Mouse (Mus musculus): ENCODE measurements around the gene Ccr1l1.
A peak's percentile ranks its signal among the peaks of the same experiment; 100 is the strongest.

Ccr1l1 gene

DNA sequence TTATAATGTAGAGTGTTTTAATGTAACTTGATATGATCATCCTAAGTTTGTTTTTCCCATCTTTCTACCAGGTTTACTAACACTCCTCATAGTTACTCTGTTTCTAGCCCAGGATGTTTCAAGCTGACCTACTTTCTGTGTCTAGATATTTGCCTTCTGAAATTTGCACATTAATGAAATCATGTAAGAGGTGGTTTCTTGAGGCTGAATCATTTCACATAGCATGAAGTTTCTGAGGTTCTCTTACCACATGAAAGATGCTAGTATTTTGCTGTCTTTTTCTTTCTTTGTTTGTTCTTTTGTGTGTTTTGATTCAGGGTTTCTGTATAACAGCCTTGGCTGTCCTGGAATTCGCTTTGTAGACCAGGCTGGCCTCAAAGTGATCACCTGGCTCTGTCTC, 18.0 kb downstream of the Ccr1l1 start:
- no peak for DNase-seq (ENCODE audit: low read depth, low spot score)

DNA sequence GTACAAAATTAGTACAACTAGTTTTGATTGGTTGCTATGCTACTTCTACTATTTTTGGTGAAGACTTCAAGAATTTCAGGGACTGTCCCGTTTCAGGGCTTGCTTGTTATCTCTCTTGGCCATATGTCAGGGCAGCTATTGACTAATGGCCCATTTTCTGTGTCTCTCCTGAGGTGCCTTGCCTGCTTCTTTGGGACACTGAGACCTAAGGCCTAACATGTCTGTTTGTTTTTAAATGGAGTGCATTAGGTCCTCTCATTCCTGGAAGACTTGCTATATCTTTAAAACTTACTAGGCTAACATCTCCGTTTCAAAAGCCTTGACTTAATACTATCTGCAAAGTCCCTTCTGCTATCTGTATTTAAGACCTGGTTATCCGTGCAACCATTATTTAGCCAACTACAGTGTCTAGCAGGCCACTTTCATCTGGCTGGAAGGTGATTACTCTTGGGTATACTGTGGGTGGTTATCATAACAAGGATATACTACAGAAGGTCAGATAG, 20.2 kb downstream of the Ccr1l1 start:
- no peak for DNase-seq (ENCODE audit: low read depth, low spot score)

DNA sequence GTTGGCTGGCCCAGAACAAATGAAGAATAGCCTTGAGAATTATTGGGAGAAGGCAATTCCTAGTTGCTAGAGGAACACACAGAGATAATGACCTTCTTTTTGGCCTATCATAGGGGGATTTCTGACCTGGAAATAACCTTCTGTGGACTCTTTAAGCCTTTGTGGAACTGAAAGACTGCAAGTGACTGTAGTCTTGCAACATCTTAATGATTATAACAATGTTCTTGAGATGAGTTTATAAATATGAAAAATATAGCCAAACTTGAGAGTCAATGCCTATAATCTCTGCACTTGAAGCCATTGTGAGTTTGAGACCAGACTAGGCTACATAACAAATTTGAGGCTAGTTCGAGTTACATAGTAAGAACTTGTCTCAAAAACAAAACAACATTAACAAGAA, 21.3 kb downstream of the Ccr1l1 start:
- DNase-seq (ENCODE audit: low read depth, low spot score), result no peak

- DNase-seq (ENCODE audit: low read depth, low spot score), result peak; percentile 28
Observed at GRCm38 (mm10) chr9:123953551-123953950, 24.7 kb downstream of the Ccr1l1 start.

- DNase-seq (ENCODE audit: low read depth, low spot score), result no peak
Observed at GRCm38 (mm10) chr9:123951176-123951575, 27.0 kb downstream of the Ccr1l1 start.

GRCm38 (mm10) chr9:123949432-123949831, 28.8 kb downstream of the Ccr1l1 start:
- peak; percentile 13 for DNase-seq (ENCODE audit: low read depth, low spot score)

GRCm38 (mm10) chr9:123947815-123948214, 30.4 kb downstream of the Ccr1l1 start:
- no peak for DNase-seq (ENCODE audit: low read depth, low spot score)

GRCm38 (mm10) chr9:123942025-123942424, 36.2 kb downstream of the Ccr1l1 start:
- DNase-seq (ENCODE audit: low read depth, low spot score), result peak; percentile 25

DNA sequence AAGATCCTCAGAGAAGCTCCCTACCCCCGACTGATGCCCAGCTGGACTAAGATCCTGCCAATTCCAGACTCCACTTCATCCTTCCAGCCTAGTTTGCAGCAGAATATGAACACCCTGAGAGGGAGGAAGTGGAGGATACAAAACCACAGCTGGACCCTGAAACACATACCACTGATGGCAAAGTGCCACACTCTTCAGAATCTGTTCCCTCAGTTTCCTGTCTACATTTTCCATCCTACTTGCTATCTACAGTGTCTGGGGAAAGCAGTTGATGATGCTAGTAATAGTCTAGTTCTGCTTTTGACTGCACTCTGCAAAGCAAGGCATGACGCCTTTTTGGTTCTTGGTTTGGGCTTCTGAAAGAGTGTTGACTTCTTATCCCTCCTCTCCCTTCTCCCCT, 36.9 kb downstream of the Ccr1l1 start:
- peak; percentile 44 for DNase-seq (ENCODE audit: low read depth, low spot score)

DNA sequence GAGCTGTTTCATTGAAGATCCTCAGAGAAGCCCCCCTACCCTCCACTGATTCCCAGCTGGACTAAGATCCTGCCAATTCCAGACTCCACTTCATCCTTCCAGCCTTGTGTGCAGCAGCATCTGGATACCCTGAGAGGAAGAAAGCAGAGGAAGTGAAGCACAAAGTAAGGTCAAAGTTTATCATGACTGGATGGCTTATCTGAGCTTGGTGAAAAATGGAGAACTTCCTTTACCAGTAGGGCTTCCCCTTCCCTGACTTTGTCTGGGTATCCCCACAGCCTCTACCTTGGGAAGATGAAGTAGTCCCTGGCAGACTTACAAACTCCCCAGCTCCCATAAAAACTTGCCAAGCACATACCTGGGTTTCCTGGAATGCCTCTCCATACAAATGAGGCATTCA, 37.6 kb downstream of the Ccr1l1 start:
- DNase-seq (ENCODE audit: low read depth, low spot score), result no peak

DNA sequence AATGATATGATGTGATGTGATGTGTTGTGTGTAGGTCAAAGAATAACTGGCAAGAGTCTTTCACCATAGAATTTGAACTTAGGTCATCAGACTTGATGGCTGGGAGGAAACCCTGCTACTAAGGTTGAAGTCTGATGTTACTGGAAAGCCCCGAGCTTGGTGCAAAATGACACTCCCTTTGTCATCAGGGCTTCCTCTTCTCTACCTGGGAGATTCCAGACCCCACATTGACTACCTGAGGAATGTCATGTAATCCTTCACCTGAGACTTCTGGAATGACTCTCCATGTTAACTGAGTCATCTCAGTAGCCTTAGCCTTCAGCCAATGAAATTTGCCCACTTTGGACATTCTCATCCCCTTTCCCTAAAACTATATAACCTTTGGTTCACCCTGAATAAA, 38.0 kb downstream of the Ccr1l1 start:
- DNase-seq (ENCODE audit: low read depth, low spot score), result no peak

DNA sequence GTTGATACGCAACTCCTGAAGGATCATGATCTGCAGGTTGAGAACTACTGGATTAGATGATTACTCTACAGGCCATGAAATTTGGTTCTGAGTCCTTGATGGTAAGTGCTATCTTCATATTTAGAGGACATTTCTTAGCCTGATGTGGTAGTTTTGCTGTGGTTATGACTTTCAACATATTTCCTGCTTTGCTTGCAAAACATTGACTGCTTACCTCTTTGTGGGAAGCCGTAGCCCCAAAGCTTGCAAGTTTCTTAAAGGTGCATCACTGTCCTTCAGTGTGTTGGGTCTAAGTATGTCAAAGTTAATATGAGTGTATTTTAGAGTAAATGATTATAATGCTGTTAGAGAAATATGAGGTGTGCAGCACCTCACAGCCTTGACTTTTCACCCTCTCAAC, 40.2 kb downstream of the Ccr1l1 start:
- no peak for DNase-seq (ENCODE audit: low read depth, low spot score)

GRCm38 (mm10) chr9:123936604-123937280, 41.5 kb downstream of the Ccr1l1 start:
- no peak for DNase-seq (ENCODE audit: low read depth, low spot score)

DNA sequence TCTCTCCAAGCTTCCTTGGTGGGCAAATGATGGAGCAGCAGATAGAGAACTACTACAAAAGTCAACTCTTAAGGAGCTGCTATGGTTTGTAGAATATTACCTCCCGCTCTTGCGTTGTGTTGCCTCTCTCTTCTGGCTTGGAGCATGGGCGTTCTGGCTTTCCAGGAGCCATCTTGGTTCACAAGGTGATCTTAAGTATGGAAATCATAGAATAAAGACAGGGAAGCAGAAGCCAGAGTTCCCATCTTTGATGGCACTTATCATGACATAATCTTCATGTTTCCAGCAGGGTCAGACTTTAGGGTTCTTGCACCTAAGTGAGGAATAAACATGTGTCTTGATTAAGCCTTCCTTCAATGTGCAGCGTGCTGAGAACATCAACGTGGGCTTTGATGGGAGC, 42.4 kb downstream of the Ccr1l1 start:
- DNase-seq (ENCODE audit: low read depth, low spot score), result no peak

DNA sequence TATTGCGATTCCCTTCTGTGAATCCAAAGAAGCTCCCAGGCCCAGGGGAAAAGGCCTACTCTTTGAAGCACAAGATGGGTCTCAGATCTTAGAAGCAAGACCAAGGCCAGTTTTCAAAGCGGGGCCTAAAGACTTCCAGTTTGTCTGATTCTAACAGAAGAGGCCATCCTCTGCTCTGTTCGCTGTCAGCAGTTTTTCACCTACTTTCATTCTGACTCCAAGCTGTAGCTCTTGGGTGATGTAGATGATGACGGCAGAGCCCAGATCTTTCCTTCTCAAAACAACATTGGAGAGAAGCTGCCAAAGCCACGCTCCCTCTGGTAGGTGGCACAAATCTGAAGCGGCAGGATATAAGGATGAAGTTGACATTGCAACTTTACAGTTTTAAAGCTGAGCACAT, 42.9 kb downstream of the Ccr1l1 start:
- peak; percentile 15 for DNase-seq (ENCODE audit: low read depth, low spot score)

- no peak for DNase-seq (ENCODE audit: low read depth, low spot score)
Observed at GRCm38 (mm10) chr9:123933716-123934445, 44.3 kb downstream of the Ccr1l1 start.

- no peak for DNase-seq (ENCODE audit: low read depth, low spot score)
Observed at GRCm38 (mm10) chr9:123932911-123933675, 45.1 kb downstream of the Ccr1l1 start.

- DNase-seq (ENCODE audit: low read depth, low spot score), result peak; percentile 60
Observed at GRCm38 (mm10) chr9:123931761-123932700, 46.2 kb downstream of the Ccr1l1 start.

GRCm38 (mm10) chr9:123930926-123931325, 47.3 kb downstream of the Ccr1l1 start:
- no peak for DNase-seq (ENCODE audit: low read depth, low spot score)

GRCm38 (mm10) chr9:123930476-123930875, 47.7 kb downstream of the Ccr1l1 start:
- no peak for DNase-seq (ENCODE audit: low read depth, low spot score)

- peak; percentile 12 for DNase-seq (ENCODE audit: low read depth, low spot score)
Observed at GRCm38 (mm10) chr9:123929936-123930335, 48.3 kb downstream of the Ccr1l1 start.

All from brain, adult 2 months (tissue).